Mouse (Mus musculus) heart, embryonic 15.5 days (tissue): Measurements from ENCODE around the gene Iqgap3. TPM values are rescaled to one million over a fixed set of nuclear protein-coding genes. Genes with fewer than 3 reads are reported as not detected.

Experiments used
- ATAC-seq: fragments of 200-750 bp; cut with Nextera tagmentation; replicated peaks from 2 replicates; pipeline ENCODE4 v1.8.0; 2017; ENCODE audit warnings: low read depth, moderate TSS enrichment; ENCODE audit not compliant: insufficient number of reproducible peaks, insufficient read depth, low FRiP score
- H3K27ac ChIP-seq: fragments of 300-500 bp; sonication (generic); 2 replicates; pipeline ENCODE4 v1.5.1; 2015; ENCODE audit warnings: mild to moderate bottlenecking, inconsistent platforms
- H3K27me3 ChIP-seq: fragments of 300-500 bp; sonication (generic); 2 replicates; pipeline ENCODE4 v1.6.1; 2015; ENCODE audit warnings: inconsistent platforms
- H3K36me3 ChIP-seq: fragments of 300-500 bp; sonication (generic); 2 replicates; pipeline ENCODE4 v1.6.1; 2015; ENCODE audit warnings: mild to moderate bottlenecking, inconsistent platforms
- H3K4me1 ChIP-seq: fragments of 300-500 bp; sonication (generic); replicated peaks from 2 replicates; pipeline ENCODE4 v1.6.1; 2015; ENCODE audit warnings: inconsistent platforms
- H3K4me2 ChIP-seq: fragments of 300-500 bp; sonication (generic); 2 replicates; pipeline ENCODE4 v1.6.1; 2015; ENCODE audit warnings: inconsistent platforms, mild to moderate bottlenecking, moderate library complexity
- H3K4me3 ChIP-seq: fragments of 300-500 bp; sonication (generic); 2 replicates; pipeline ENCODE4 v1.5.1; 2015; ENCODE audit warnings: mild to moderate bottlenecking, inconsistent platforms
- H3K9ac ChIP-seq: fragments of 300-500 bp; sonication (generic); 2 replicates; pipeline ENCODE4 v1.6.1; 2015; ENCODE audit warnings: mild to moderate bottlenecking, inconsistent platforms
- H3K9me3 ChIP-seq: fragments of 300-500 bp; sonication (generic); replicated peaks from 2 replicates; pipeline ENCODE4 v1.6.1; 2016; ENCODE audit warnings: inconsistent platforms
- WGBS: fragments of 180-500 bp; shearing (Covaris S2); methylation state at CpG from one replicate; pipeline ENCODE4 v1.1.7; 2015; ENCODE audit warnings: mixed read lengths; 5-methylcytosine and 5-hydroxymethylcytosine counted together
- polyA plus RNA-seq: library from polyadenylated mRNA; unstranded; fragments of >200 nt; fragmentation: Nextera tagmentation; extraction: Ambion mirVana; gene quantifications from 2 replicates; pipeline ENCODE4 v1.2.1, GENCODE M21; 2015

Iqgap3 gene
- polyA plus RNA-seq, 1 experiment from 2014 or later: 21.1 TPM

- Histone ChIP-seq H3K4me1 (peaks cover 55% of the 10 kb centered on the region), H3K4me2 (peak overlapping the region; percentile 88), H3K36me3 (no peaks in the 10 kb centered on the region), H3K9ac (peak overlapping the region; percentile 73), H3K27ac (peak overlapping the region; percentile 100), H3K27me3 (no peaks in the 10 kb centered on the region), H3K4me3 (peak overlapping the region; percentile 96), H3K9me3 (no peaks in the 10 kb centered on the region)
- WGBS: 16% methylated on average over 25 of the region's 25 CpGs
- ATAC-seq: no peak
These were observed 57.7 kb downstream of the Iqgap3 start for GRCm38 (mm10) chr3:88139243-88140177.

GRCm38 (mm10) chr3:88140178-88140902 is 58.6 kb downstream of the Iqgap3 start:
- Histone ChIP-seq H3K4me3 (peak overlapping the region; percentile 96), H3K9me3 (no peaks in the 10 kb centered on the region), H3K4me2 (peak overlapping the region; percentile 88), H3K27me3 (no peaks in the 10 kb centered on the region), H3K4me1 (peaks cover 60% of the 10 kb centered on the region), H3K36me3 (no peaks in the 10 kb centered on the region), H3K9ac (peak overlapping the region; percentile 91), H3K27ac (peak overlapping the region; percentile 100)
- ATAC-seq: no peak
- 6% methylated on average over 11 of the region's 11 CpGs for WGBS

- 34% methylated on average over 6 of the region's 6 CpGs for WGBS
- Histone ChIP-seq H3K9me3 (no peaks in the 10 kb centered on the region), H3K27me3 (no peaks in the 10 kb centered on the region), H3K4me1 (peaks cover 66% of the 10 kb centered on the region), H3K27ac (peak overlapping the region; percentile 100), H3K9ac (peak overlapping the region; percentile 91; the same call in 1 of the 2 replicates), H3K4me2 (peak overlapping the region; percentile 88), H3K36me3 (no peaks in the 10 kb centered on the region), H3K4me3 (peak overlapping the region; percentile 96)
- no peak for ATAC-seq
These were observed 59.2 kb downstream of the Iqgap3 start for GRCm38 (mm10) chr3:88140903-88141430.

- H3K4me3 ChIP-seq: peak overlapping the region; percentile 96
- H3K27me3 ChIP-seq: no peaks in the 10 kb centered on the region
- H3K4me1 ChIP-seq: peaks cover 71% of the 10 kb centered on the region
- no peak for ATAC-seq
- no peaks in the 10 kb centered on the region for H3K9me3 ChIP-seq
- H3K9ac ChIP-seq: peak overlapping the region; percentile 91
- peak overlapping the region; percentile 88 for H3K4me2 ChIP-seq
- 5% methylated on average over 9 of the region's 9 CpGs for WGBS
- peak overlapping the region; percentile 100 for H3K27ac ChIP-seq
- H3K36me3 ChIP-seq: no peaks in the 10 kb centered on the region
These were observed 59.6 kb downstream of the Iqgap3 start for GRCm38 (mm10) chr3:88141439-88141786.

DNA sequence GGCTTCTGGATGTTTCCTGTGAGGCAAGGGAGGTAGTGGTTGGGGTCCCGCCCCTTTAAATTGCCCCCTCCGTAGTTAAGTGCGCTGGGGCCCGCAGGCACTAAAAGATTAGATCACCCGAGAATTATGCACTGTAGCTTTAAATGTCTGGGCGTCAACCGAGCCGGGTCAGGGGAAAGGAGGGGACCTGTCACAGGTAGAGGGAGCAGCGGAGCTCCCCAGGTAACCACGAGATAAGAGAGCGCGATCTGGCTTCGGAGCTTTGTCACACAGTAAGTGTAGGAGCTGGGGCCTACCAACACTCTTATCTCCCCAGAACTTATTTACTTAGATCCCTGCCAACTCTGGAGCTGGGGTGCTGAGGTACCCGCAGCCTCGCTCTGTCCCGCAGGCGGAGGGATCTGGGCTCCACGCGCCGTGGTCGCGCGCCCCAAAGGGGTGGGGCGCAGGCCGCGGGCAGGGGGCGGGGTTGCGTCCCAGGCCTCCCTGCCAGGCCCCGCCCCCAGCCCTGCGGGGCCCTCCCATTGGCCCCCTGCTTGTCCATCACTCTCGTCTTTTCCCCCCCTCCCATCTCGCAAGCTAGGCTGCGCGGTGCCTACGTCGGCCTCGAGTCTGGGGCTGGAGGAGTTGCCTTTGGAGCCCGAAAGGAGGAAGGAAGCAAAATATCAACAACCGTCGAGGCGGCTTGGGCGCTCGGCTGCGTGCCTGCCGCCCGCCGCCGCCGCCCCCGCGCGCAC is 60.2 kb downstream of the Iqgap3 start, which contains the start of gene Mef2d:
Mef2d (plus strand) TSS at position 586 of the 737 bp plus-strand sequence.
- H3K27ac ChIP-seq: peak within 1 kb of the TSS; percentile 100
- no peaks in the 10 kb centered on the region for H3K27me3 ChIP-seq
- ATAC-seq: peak; percentile 85
- peaks cover 75% of the 10 kb centered on the region for H3K4me1 ChIP-seq
- WGBS: under 1% methylated on average over 46 of the region's 52 CpGs
- no peaks in the 10 kb centered on the region for H3K9me3 ChIP-seq
- peak within 1 kb of the TSS; percentile 96 for H3K4me3 ChIP-seq
- peak within 1 kb of the TSS; percentile 91 for H3K9ac ChIP-seq
- H3K36me3 ChIP-seq: no peaks in the 10 kb centered on the region
- peak within 1 kb of the TSS; percentile 88 for H3K4me2 ChIP-seq

DNA sequence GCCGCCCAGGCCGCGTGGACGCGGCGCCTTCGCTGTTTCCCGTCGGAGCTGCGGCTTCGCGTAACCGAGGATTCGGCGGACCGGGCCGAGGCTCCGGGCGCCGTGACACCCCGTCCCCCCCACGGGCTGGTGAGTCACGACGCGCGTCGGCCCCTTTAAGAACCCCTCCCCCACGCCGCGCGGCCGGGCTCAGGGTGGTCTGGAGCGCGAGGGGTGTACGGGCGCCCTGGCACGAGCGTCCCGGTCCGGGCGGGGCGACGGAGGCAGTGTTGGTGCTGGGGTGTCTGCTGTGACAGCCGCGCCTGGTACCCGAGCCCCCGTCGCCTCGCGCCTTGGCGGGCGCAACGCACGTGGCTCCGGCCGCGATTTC is 60.8 kb downstream of the Iqgap3 start:
- peak overlapping the region; percentile 100 for H3K27ac ChIP-seq
- peak overlapping the region; percentile 96 for H3K4me3 ChIP-seq
- ATAC-seq: peak; percentile 34
- H3K27me3 ChIP-seq: no peaks in the 10 kb centered on the region
- no peaks in the 10 kb centered on the region for H3K9me3 ChIP-seq
- peak overlapping the region; percentile 91 for H3K9ac ChIP-seq
- H3K4me2 ChIP-seq: peak overlapping the region; percentile 88
- peaks cover 75% of the 10 kb centered on the region for H3K4me1 ChIP-seq
- WGBS: 0% methylated on average over 57 of the region's 57 CpGs
- H3K36me3 ChIP-seq: no peaks in the 10 kb centered on the region

DNA sequence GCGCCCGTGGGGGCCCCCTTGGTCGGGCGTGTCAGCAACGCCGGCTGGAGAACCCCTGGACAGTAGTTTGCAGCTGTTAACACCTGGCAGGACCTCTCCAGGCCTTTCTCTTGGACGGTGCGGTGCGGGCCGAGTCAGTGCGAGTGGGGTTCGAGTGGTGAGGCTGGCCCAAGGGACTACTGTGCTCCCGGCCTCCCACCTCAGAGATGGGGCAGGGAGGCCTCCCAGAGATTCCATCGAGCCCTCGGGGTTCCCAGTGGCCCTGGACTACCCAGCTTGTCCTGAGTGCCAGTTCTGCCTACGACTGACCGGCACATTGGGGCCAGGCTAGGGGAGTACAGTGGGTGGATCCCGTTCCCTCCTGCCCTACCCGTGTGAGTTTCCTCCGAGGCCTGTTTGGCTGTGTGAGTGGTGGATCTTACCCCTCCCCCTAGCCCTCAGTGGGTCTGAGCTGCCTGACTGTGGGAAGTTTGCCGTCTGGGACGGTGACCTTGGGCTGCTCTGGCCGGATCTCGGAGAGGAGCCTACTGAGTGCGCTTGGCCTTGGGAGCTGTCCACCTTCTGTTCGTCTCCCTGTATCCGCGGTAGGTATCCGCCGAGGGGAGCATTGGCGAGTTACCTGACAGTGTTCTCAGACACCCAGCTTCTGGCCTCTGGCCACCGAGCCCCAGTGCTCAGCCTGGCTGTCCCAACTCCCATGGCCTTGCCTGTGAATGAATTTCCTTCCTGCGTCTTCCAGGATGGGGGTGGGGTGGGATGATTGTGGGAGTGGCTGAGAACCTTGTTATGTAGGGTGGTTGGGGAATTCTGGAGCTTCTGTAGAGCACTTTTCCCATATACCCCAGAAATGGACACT is 61.4 kb downstream of the Iqgap3 start:
- no peak for ATAC-seq
- under 1% methylated on average over 33 of the region's 33 CpGs for WGBS
- H3K9me3 ChIP-seq: no peaks in the 10 kb centered on the region

GRCm38 (mm10) chr3:88143961-88144486 is 62.3 kb downstream of the Iqgap3 start:
- no peak for ATAC-seq
- peaks cover 83% of the 10 kb centered on the region for H3K4me1 ChIP-seq

More for the DNA sequence above, 61.4 kb downstream of the Iqgap3 start:
- Histone ChIP-seq H3K4me1 (peaks cover 77% of the 10 kb centered on the region), H3K9ac (peak overlapping the region; percentile 91), H3K4me3 (peak overlapping the region; percentile 96), H3K4me2 (peak overlapping the region; percentile 88), H3K36me3 (no peaks in the 10 kb centered on the region), H3K27me3 (no peaks in the 10 kb centered on the region), H3K27ac (peak overlapping the region; percentile 100)

GRCm38 (mm10) chr3:88144648-88145410 is 63.1 kb downstream of the Iqgap3 start:
- Histone ChIP-seq H3K4me2 (peak overlapping the region; percentile 88), H3K36me3 (no peaks in the 10 kb centered on the region), H3K9me3 (no peaks in the 10 kb centered on the region), H3K4me3 (peak overlapping the region; percentile 96), H3K27ac (peak overlapping the region; percentile 100), H3K4me1 (peaks cover 83% of the 10 kb centered on the region), H3K9ac (peak overlapping the region; percentile 91), H3K27me3 (no peaks in the 10 kb centered on the region)
- ATAC-seq: no peak
- WGBS: 30% methylated on average over 6 of the region's 6 CpGs

More at GRCm38 (mm10) chr3:88143961-88144486, 62.3 kb downstream of the Iqgap3 start:
- H3K36me3 ChIP-seq: no peaks in the 10 kb centered on the region
- WGBS: 5% methylated on average over 5 of the region's 5 CpGs
- peak overlapping the region; percentile 88 for H3K4me2 ChIP-seq
- no peaks in the 10 kb centered on the region for H3K27me3 ChIP-seq
- peak overlapping the region; percentile 96 for H3K4me3 ChIP-seq
- H3K27ac ChIP-seq: peak overlapping the region; percentile 100
- no peaks in the 10 kb centered on the region for H3K9me3 ChIP-seq
- peak overlapping the region; percentile 91 for H3K9ac ChIP-seq
